Mouse (Mus musculus) CH12.LX (cell line): Measurements from ENCODE around the gene Megf8. TPM values are rescaled to one million over a fixed set of nuclear protein-coding genes. Genes with fewer than 3 reads are reported as not detected.

ENCODE experiments used
- DNase-seq: peaks from one replicate; pipeline ENCODE4 v3.0.0-alpha.2; 2013; ENCODE audit errors: extremely low read depth
- H3K27ac ChIP-seq: 2 replicates; pipeline ENCODE4 v1.5.1; 2012; ENCODE audit warnings: low read depth, mild to moderate bottlenecking, control low read depth, moderate library complexity; ENCODE audit not compliant: insufficient read depth
- H3K27me3 ChIP-seq: replicated peaks from 2 replicates; pipeline ENCODE3; 2012; ENCODE audit warnings: inconsistent platforms
- H3K36me3 ChIP-seq, 2 experiments: replicated peaks in 1 of 2; 2 replicates each; pipeline versions ENCODE3 to v1.6.1; 2012; ENCODE audit warnings: inconsistent platforms in 1 of 2, low read length in 1 of 2, mild to moderate bottlenecking in 1 of 2, mixed read lengths in 1 of 2, moderate library complexity in 1 of 2; ENCODE audit not compliant: control insufficient read depth in 1 of 2, insufficient read depth in 1 of 2
- H3K4me1 ChIP-seq, 2 experiments: 2 replicates each; pipeline ENCODE4 v1.6.1; 2012; ENCODE audit warnings: inconsistent platforms in 1 of 2, moderate library complexity in 1 of 2; ENCODE audit not compliant: insufficient read depth in 2 of 2, control insufficient read depth in 1 of 2
- H3K4me2 ChIP-seq: 2 replicates; pipeline ENCODE4 v1.6.1; 2012; ENCODE audit warnings: low read depth, mild to moderate bottlenecking, control low read depth; ENCODE audit not compliant: poor library complexity, insufficient read depth, severe bottlenecking
- H3K4me3 ChIP-seq, 3 experiments: fragments of 150-350 bp in 1 of 3; sonication (generic) in 1 of 3; replicated peaks in 1 of 3; 2 replicates each; pipeline versions ENCODE3 to v1.5.1; 2011 to 2012; ENCODE audit warnings: low read depth in 2 of 3, low read length in 2 of 3, mild to moderate bottlenecking in 2 of 3, moderate library complexity in 2 of 3, control low read depth in 1 of 3, improper control_type of control experiment in 1 of 3, inconsistent platforms in 1 of 3, mixed read lengths in 1 of 3; ENCODE audit not compliant: poor library complexity in 1 of 3
- H3K79me2 ChIP-seq: replicated peaks from 2 replicates; pipeline ENCODE4 v1.6.1; 2012; ENCODE audit warnings: mild to moderate bottlenecking, moderate library complexity; ENCODE audit not compliant: control insufficient read depth, poor library complexity, insufficient read depth, severe bottlenecking; ENCODE audit errors: extremely low read depth
- H3K9ac ChIP-seq: 2 replicates; pipeline ENCODE4 v1.6.1; 2012; ENCODE audit warnings: low read depth, mild to moderate bottlenecking, control low read depth, moderate library complexity; ENCODE audit not compliant: insufficient read depth
- H3K9me3 ChIP-seq: replicated peaks from 2 replicates; pipeline ENCODE3; 2012; ENCODE audit warnings: low read length, inconsistent platforms, mixed read lengths
- BHLHE40 ChIP-seq: IDR thresholded peaks from 2 replicates; pipeline ENCODE4 v1.6.1; 2011; ENCODE audit warnings: mild to moderate bottlenecking, low read depth, low read length, improper control_type of control experiment
- CHD2 ChIP-seq: IDR thresholded peaks from 2 replicates; pipeline ENCODE4 v1.6.1; 2011; ENCODE audit warnings: low read length, improper control_type of control experiment
- CTCF ChIP-seq, 2 experiments: IDR thresholded peaks in 1 of 2; conservative IDR thresholded peaks in 1 of 2; 2 replicates each; pipeline ENCODE4 v1.5.1; 2011 to 2012; ENCODE audit warnings: low read depth in 2 of 2, low read length in 2 of 2, improper control_type of control experiment in 1 of 2, inconsistent platforms in 1 of 2, mild to moderate bottlenecking in 1 of 2, moderate library complexity in 1 of 2
- E2F4 ChIP-seq: IDR thresholded peaks from 2 replicates; pipeline ENCODE4 v1.6.1; 2011; ENCODE audit warnings: low read depth, low read length, improper control_type of control experiment; ENCODE audit not compliant: insufficient replicate concordance
- ELF1 ChIP-seq: IDR thresholded peaks from 2 replicates; pipeline ENCODE4 v1.6.1; 2014; ENCODE audit warnings: low read depth, mild to moderate bottlenecking, inconsistent platforms, low read length, improper control_type of control experiment
- IRF4 ChIP-seq: IDR thresholded peaks from 2 replicates; pipeline ENCODE4 v1.6.1; 2014; ENCODE audit warnings: low read depth, mild to moderate bottlenecking, inconsistent platforms, low read length, improper control_type of control experiment
- JUN ChIP-seq: IDR thresholded peaks from 2 replicates; pipeline ENCODE4 v1.6.1; 2011; ENCODE audit warnings: low read depth, mild to moderate bottlenecking, low read length, improper control_type of control experiment, moderate library complexity; ENCODE audit not compliant: insufficient read depth
- JUND ChIP-seq: conservative IDR thresholded peaks from 2 replicates; pipeline ENCODE4 v1.6.1; 2011; ENCODE audit warnings: low read depth, low read length, improper control_type of control experiment
- MAFK ChIP-seq: IDR thresholded peaks from 2 replicates; pipeline ENCODE4 v1.6.1; 2011; ENCODE audit warnings: low read length, improper control_type of control experiment; ENCODE audit not compliant: insufficient replicate concordance
- MAX ChIP-seq: IDR thresholded peaks from 2 replicates; pipeline ENCODE4 v1.6.1; 2011; ENCODE audit warnings: low read length, improper control_type of control experiment
- MAZ ChIP-seq: IDR thresholded peaks from 2 replicates; pipeline ENCODE4 v1.6.1; 2012; ENCODE audit warnings: low read depth, mild to moderate bottlenecking, inconsistent platforms, low read length, improper control_type of control experiment, moderate library complexity
- MXI1 ChIP-seq: IDR thresholded peaks from 2 replicates; pipeline ENCODE4 v1.6.1; 2011; ENCODE audit warnings: mild to moderate bottlenecking, low read depth, low read length, improper control_type of control experiment
- MYC ChIP-seq: IDR thresholded peaks from 2 replicates; pipeline ENCODE4 v1.6.1; 2011; ENCODE audit warnings: low read depth, mild to moderate bottlenecking, improper control_type of control experiment, low read length
- PAX5 ChIP-seq: IDR thresholded peaks from 2 replicates; pipeline ENCODE4 v1.6.1; 2012; ENCODE audit warnings: low read length, inconsistent platforms, mixed read lengths
- POLR2A ChIP-seq: IDR thresholded peaks from 2 replicates; pipeline ENCODE4 v1.6.1; 2011; ENCODE audit warnings: low read depth, mild to moderate bottlenecking, improper control_type of control experiment, low read length
- POLR2AphosphoS2 ChIP-seq: IDR thresholded peaks from 2 replicates; pipeline ENCODE4 v1.6.1; 2011; ENCODE audit warnings: low read depth, low read length, improper control_type of control experiment
- RAD21 ChIP-seq: IDR thresholded peaks from 2 replicates; pipeline ENCODE4 v1.6.1; 2011; ENCODE audit warnings: low read depth, mild to moderate bottlenecking, low read length, improper control_type of control experiment, moderate library complexity
- RCOR1 ChIP-seq: conservative IDR thresholded peaks from 2 replicates; pipeline ENCODE4 v1.6.1; 2012; ENCODE audit warnings: low read depth, mild to moderate bottlenecking, inconsistent platforms, low read length, improper control_type of control experiment
- SIN3A ChIP-seq: IDR thresholded peaks from 2 replicates; pipeline ENCODE4 v1.6.1; 2012; ENCODE audit warnings: low read length, improper control_type of control experiment, inconsistent platforms
- SMC3 ChIP-seq: IDR thresholded peaks from 2 replicates; pipeline ENCODE4 v1.6.1; 2011; ENCODE audit warnings: low read depth, low read length, improper control_type of control experiment
- TCF12 ChIP-seq: IDR thresholded peaks from 2 replicates; pipeline ENCODE4 v1.6.1; 2014; ENCODE audit warnings: low read depth, mild to moderate bottlenecking, inconsistent platforms, low read length, improper control_type of control experiment
- UBTF ChIP-seq: IDR thresholded peaks from 2 replicates; pipeline ENCODE4 v1.6.1; 2012; ENCODE audit warnings: low read depth, mild to moderate bottlenecking, inconsistent platforms, low read length, improper control_type of control experiment, moderate library complexity
- USF1 ChIP-seq: IDR thresholded peaks from 2 replicates; pipeline ENCODE4 v1.6.1; 2014; ENCODE audit warnings: low read depth, mild to moderate bottlenecking, inconsistent platforms, low read length, improper control_type of control experiment
- ZC3H11A ChIP-seq: IDR thresholded peaks from 2 replicates; pipeline ENCODE4 v1.6.1; 2012; ENCODE audit warnings: low read depth, mild to moderate bottlenecking, inconsistent platforms, low read length, improper control_type of control experiment
- ZKSCAN1 ChIP-seq: IDR thresholded peaks from 2 replicates; pipeline ENCODE4 v1.6.1; 2012; ENCODE audit warnings: low read depth, inconsistent platforms, low read length, improper control_type of control experiment, borderline replicate concordance
- ZMIZ1 ChIP-seq: IDR thresholded peaks from 2 replicates; pipeline ENCODE4 v1.6.1; 2012; ENCODE audit warnings: low read depth, mild to moderate bottlenecking, inconsistent platforms, low read length, improper control_type of control experiment
- ZNF384 ChIP-seq: IDR thresholded peaks from 2 replicates; pipeline ENCODE4 v1.6.1; 2012; ENCODE audit warnings: low read depth, low read length, improper control_type of control experiment, inconsistent platforms
- dilution Hi-C: fragments of 300-500 bp; cut with MboI; formaldehyde crosslinking; loops from 2 replicates; pipeline ENCODE4 v1.14.3; 2020; ENCODE audit warnings: low sequenced_read_pairs; ENCODE audit not compliant: extremely low pct_unique_long_range_greater_than_20kb, extremely low pct_ligation_motif_present
- in situ Hi-C: fragments of 300-500 bp; cut with MboI; formaldehyde crosslinking; loops from 3 replicates; pipeline ENCODE4 v1.14.3; 2019; ENCODE audit warnings: low sequenced_read_pairs, low pct_ligation_motif_present, low pct_unique_long_range_greater_than_20kb, mixed read lengths
- polyA plus RNA-seq: library from polyadenylated mRNA; unstranded; fragments of >175 nt; gene quantifications from 2 replicates; pipeline ENCODE4 v1.2.1, GENCODE M21; 2012; ENCODE audit warnings: low read depth; ENCODE audit not compliant: insufficient read length
- total RNA-seq, 2 experiments: library from RNA; depleted of rRNA; stranded (reverse); fragments of 300-350 nt in 1 of 2; fragments of >200 nt in 1 of 2; gene quantifications; 2 replicates each; pipeline ENCODE4 v1.2.3; 2012 to 2014

Megf8 gene
- total and polyA plus RNA-seq, 3 experiments: 0.62 to 1.7 (median 1.2) TPM

DNA sequence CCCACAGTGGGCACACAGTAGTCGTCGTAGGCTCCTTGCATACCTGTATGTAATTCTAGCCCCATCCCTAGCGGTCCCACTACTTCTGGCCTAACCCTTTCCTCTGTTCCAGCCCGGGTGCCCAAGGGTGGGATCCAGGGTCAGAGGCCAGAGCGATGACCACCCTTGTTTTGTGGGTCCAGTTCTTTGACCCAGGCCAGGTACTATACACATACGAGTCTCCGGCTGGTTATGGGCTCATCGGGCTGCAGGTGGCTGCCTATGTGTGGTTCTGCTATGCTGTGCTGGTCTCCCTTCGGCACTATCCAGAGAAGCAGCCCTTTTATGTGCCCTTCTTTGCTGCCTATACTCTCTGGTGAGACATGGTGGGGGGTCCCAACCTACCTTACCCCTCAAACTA, 7.5 kb upstream of the Megf8 start:
- no peak for DNase-seq
- dilution Hi-C loops: no loop called here
- Histone ChIP-seq H3K9ac (no peak overlapping the region), H3K27ac (no peak overlapping the region), H3K4me2 (no peak overlapping the region), H3K9me3 (no peaks in the 10 kb centered on the region)
- in situ Hi-C loops: no loop called here
- TF ChIP-seq POLR2A (no peak), IRF4 (no peak), ZKSCAN1 (no peak), SIN3A (no peak), ZNF384 (no peak), RCOR1 (no peak), USF1 (no peak), MAX (no peak), CHD2 (no peak), UBTF (no peak), MYC (no peak), ZC3H11A (no peak)
- TF ChIP-seq, all 38 proteins: peak for 0
- H3K4me3 ChIP-seq: no peak overlapping the region
- peaks cover 0 to 5% of the 10 kb centered on the region in 2 experiments; a peak in 2 of 4 replicates for H3K4me1 ChIP-seq
- peaks cover 88% of the 10 kb centered on the region for H3K27me3 ChIP-seq
- no peaks in the 10 kb centered on the region for H3K36me3 ChIP-seq
- H3K79me2 ChIP-seq: no peaks in the 10 kb centered on the region

DNA sequence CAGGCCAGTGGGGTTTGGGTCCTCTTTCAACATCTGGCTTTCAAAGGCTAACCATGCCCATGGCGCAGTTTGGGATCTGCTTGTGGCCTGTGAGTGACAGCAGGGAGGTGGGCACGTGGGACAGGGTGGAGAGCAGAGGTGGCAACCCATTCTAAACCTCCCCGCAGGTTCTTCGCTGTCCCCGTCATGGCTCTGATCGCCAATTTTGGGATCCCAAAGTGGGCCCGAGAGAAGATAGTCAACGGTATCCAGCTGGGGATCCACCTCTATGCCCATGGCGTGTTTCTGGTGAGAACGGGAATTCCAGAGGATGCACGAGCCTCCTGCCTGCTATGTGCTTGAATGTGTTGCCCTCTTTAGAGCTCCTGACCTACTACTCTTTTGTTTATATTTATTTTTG, 5.8 kb upstream of the Megf8 start:
- H3K9ac ChIP-seq: no peak overlapping the region
- in situ Hi-C loops: no loop called here
- no peak overlapping the region for H3K4me3 ChIP-seq
- DNase-seq: no peak
- peaks cover 7 to 13% of the 10 kb centered on the region in 2 experiments; a peak in 3 of 4 replicates for H3K4me1 ChIP-seq
- H3K9me3 ChIP-seq: no peaks in the 10 kb centered on the region
- no peak overlapping the region for H3K27ac ChIP-seq
- H3K36me3 ChIP-seq: no peaks in the 10 kb centered on the region
- TF ChIP-seq CTCF (conservative IDR thresholded peaks at IDR 0.05 in 1 of 2, IDR thresholded peaks at IDR 0.05 in 1 of 2; ENCODE audit: low read depth in 2 of 2, low read length in 2 of 2) (no peak), MAFK (no peak), SMC3 (no peak), ZNF384 (no peak), RCOR1 (no peak)
- H3K4me2 ChIP-seq: no peak overlapping the region
- H3K79me2 ChIP-seq: no peaks in the 10 kb centered on the region
- peaks cover 89% of the 10 kb centered on the region for H3K27me3 ChIP-seq
- dilution Hi-C loops: no loop called here

GRCm38 (mm10) chr7:25313325-25313724, 3.6 kb upstream of the Megf8 start:
- Histone ChIP-seq H3K4me3 (no peak overlapping the region), H3K4me1 (peaks cover 7 to 14% of the 10 kb centered on the region in 2 experiments; a peak in 3 of 4 replicates), H3K27me3 (peaks cover 73% of the 10 kb centered on the region), H3K36me3 (no peaks in the 10 kb centered on the region), H3K9me3 (no peaks in the 10 kb centered on the region), H3K4me2 (no peak overlapping the region), H3K79me2 (no peaks in the 10 kb centered on the region), H3K27ac (no peak overlapping the region), H3K9ac (no peak overlapping the region)
- no peak for DNase-seq
- dilution Hi-C loops (no loop called here), in situ Hi-C loops (no loop called here)
- no peak for TF ChIP-seq ZMIZ1
- TF ChIP-seq PAX5: no peak
- TF ChIP-seq ELF1: no peak
- no peak for TF ChIP-seq SMC3
- TF ChIP-seq JUND: no peak
- no peak for TF ChIP-seq TCF12
- no peak for TF ChIP-seq MXI1
- no peak for TF ChIP-seq USF1
- no peak for TF ChIP-seq RAD21
- no peak for TF ChIP-seq ZC3H11A
- no peak for TF ChIP-seq IRF4
- TF ChIP-seq POLR2A: no peak
- TF ChIP-seq POLR2AphosphoS2: no peak
- no peak for TF ChIP-seq JUN
- TF ChIP-seq RCOR1: no peak
- no peak for TF ChIP-seq BHLHE40
- no peak for TF ChIP-seq E2F4
- TF ChIP-seq MAZ: no peak
